Mouse (Mus musculus) stomach, embryonic 14.5 days (tissue): ENCODE data around the gene Naa10. TPM values are rescaled to one million over a fixed set of nuclear protein-coding genes. Genes with fewer than 3 reads are reported as not detected.

Source experiments
- ATAC-seq: fragments of 200-750 bp; cut with Nextera tagmentation; 2 replicates; pipeline ENCODE4 v1.8.0; 2017; ENCODE audit warnings: low read depth, moderate TSS enrichment; ENCODE audit not compliant: insufficient number of reproducible peaks, insufficient read depth, low FRiP score
- H3K27ac ChIP-seq: fragments of 300-500 bp; sonication (generic); 2 replicates; pipeline ENCODE4 v1.5.1; 2014; ENCODE audit warnings: mild to moderate bottlenecking, low read length, moderate library complexity, mixed read lengths
- H3K27me3 ChIP-seq: fragments of 300-500 bp; sonication (generic); 2 replicates; pipeline ENCODE4 v1.6.1; 2014; ENCODE audit warnings: low read length, control low read depth, mixed read lengths; ENCODE audit not compliant: control insufficient read depth, insufficient read depth
- H3K36me3 ChIP-seq: fragments of 300-500 bp; sonication (generic); 2 replicates; pipeline ENCODE4 v1.6.1; 2014; ENCODE audit warnings: mild to moderate bottlenecking, control low read depth, low read length, moderate library complexity, mixed read lengths; ENCODE audit not compliant: control insufficient read depth, insufficient read depth
- H3K4me1 ChIP-seq: fragments of 300-500 bp; sonication (generic); 2 replicates; pipeline ENCODE4 v1.6.1; 2014; ENCODE audit warnings: low read length, control low read depth, mixed read lengths; ENCODE audit not compliant: control insufficient read depth, insufficient read depth
- H3K4me2 ChIP-seq: fragments of 300-500 bp; sonication (generic); replicated peaks from 2 replicates; pipeline ENCODE4 v1.6.1; 2014; ENCODE audit warnings: low read depth, low read length, control low read depth
- H3K4me3 ChIP-seq: fragments of 300-500 bp; sonication (generic); 2 replicates; pipeline ENCODE4 v1.5.1; 2014; ENCODE audit warnings: low read depth, low read length, control low read depth
- H3K9ac ChIP-seq: fragments of 300-500 bp; sonication (generic); replicated peaks from 2 replicates; pipeline ENCODE4 v1.6.1; 2014; ENCODE audit warnings: low read depth, mild to moderate bottlenecking, control low read depth, low read length, moderate library complexity, mixed read lengths
- H3K9me3 ChIP-seq: fragments of 300-500 bp; sonication (generic); 2 replicates; pipeline ENCODE4 v1.6.1; 2016; ENCODE audit warnings: low read depth, low read length, control low read depth; ENCODE audit not compliant: control insufficient read depth
- WGBS: fragments of 180-500 bp; shearing (Covaris S2); extraction: QIAGEN DNeasy Blood & Tissue Kit; methylation state at CpG from one replicate; pipeline ENCODE4 v1.1.7; 2014; 5-methylcytosine and 5-hydroxymethylcytosine counted together
- polyA plus RNA-seq: library from polyadenylated mRNA; unstranded; fragments of >200 nt; fragmentation: Nextera tagmentation; extraction: Ambion mirVana; gene quantifications from 2 replicates; pipeline ENCODE4 v1.2.1, GENCODE M21; 2014

The Naa10 gene
- polyA plus RNA-seq, 1 experiment from 2014 or later = 137 TPM

GRCm38 (mm10) chrX:73930402-73931062 lies 8.8 kb upstream of the Naa10 start, which contains the start of gene Renbp:
Gene Renbp, minus strand, starts transcription at chrX:73930850.
- peak; percentile 91; the same call in 1 of the 2 replicates for ATAC-seq
- Histone ChIP-seq H3K36me3 (no peaks in the 10 kb centered on the region), H3K27ac (peak within 1 kb of the TSS; percentile 21; the same call in 1 of the 2 replicates), H3K4me1 (no peaks in the 10 kb centered on the region), H3K9me3 (no peaks in the 10 kb centered on the region), H3K9ac (no peak within 1 kb of the TSS), H3K4me3 (peak within 1 kb of the TSS; percentile 23), H3K27me3 (no peaks in the 10 kb centered on the region), H3K4me2 (peak within 1 kb of the TSS; percentile 34)
- WGBS = 34% methylated on average over 17 of the region's 17 CpGs

GRCm38 (mm10) chrX:73922550-73922882 lies 772 bp upstream of the Naa10 start:
- H3K36me3 ChIP-seq = peaks cover 6% of the 10 kb centered on the region; the same call in 1 of the 2 replicates
- H3K4me3 ChIP-seq = peak overlapping the region; percentile 51
- no peak overlapping the region for H3K27ac ChIP-seq
- no peaks in the 10 kb centered on the region for H3K27me3 ChIP-seq
- 0 out of 2 replicates have a peak overlapping the region, but pooled peaks have one; percentile 38 for H3K9ac ChIP-seq
- 75% methylated on average over 8 of the region's 8 CpGs for WGBS
- H3K4me1 ChIP-seq = no peaks in the 10 kb centered on the region
- H3K9me3 ChIP-seq = no peaks in the 10 kb centered on the region
- peak overlapping the region; percentile 56 for H3K4me2 ChIP-seq
- no peak for ATAC-seq

GRCm38 (mm10) chrX:73921285-73921822 lies 390 bp downstream of the Naa10 start:
- ATAC-seq = peak; percentile 39; the same call in 1 of the 2 replicates
- Histone ChIP-seq H3K27me3 (no peaks in the 10 kb centered on the region), H3K27ac (peak overlapping the region; percentile 58; the same call in 1 of the 2 replicates), H3K4me1 (no peaks in the 10 kb centered on the region), H3K9me3 (no peaks in the 10 kb centered on the region), H3K36me3 (peaks cover 6% of the 10 kb centered on the region; the same call in 1 of the 2 replicates), H3K4me3 (peak overlapping the region; percentile 51), H3K9ac (peak overlapping the region; percentile 43), H3K4me2 (peak overlapping the region; percentile 57)
- 23% methylated on average over 34 of the region's 34 CpGs for WGBS

- Histone ChIP-seq H3K9ac (no peak overlapping the region), H3K4me1 (no peaks in the 10 kb centered on the region), H3K9me3 (no peaks in the 10 kb centered on the region), H3K4me2 (no peak overlapping the region), H3K27ac (no peak overlapping the region), H3K36me3 (peaks cover 6% of the 10 kb centered on the region; the same call in 1 of the 2 replicates), H3K27me3 (no peaks in the 10 kb centered on the region), H3K4me3 (no peak overlapping the region)
- WGBS = 91% methylated on average over 5 of the region's 5 CpGs
- no peak for ATAC-seq
These were observed 3.1 kb downstream of the Naa10 start for GRCm38 (mm10) chrX:73918631-73919030.

- H3K27me3 ChIP-seq = no peaks in the 10 kb centered on the region
- H3K9me3 ChIP-seq = no peaks in the 10 kb centered on the region
- no peak overlapping the region for H3K9ac ChIP-seq
- H3K4me3 ChIP-seq = no peak overlapping the region
- peaks cover 6% of the 10 kb centered on the region; the same call in 1 of the 2 replicates for H3K36me3 ChIP-seq
- no peak overlapping the region for H3K27ac ChIP-seq
- 86% methylated on average over 8 of the region's 8 CpGs for WGBS
- no peak for ATAC-seq
- H3K4me1 ChIP-seq = no peaks in the 10 kb centered on the region
- H3K4me2 ChIP-seq = no peak overlapping the region
These were observed 4.8 kb downstream of the Naa10 start for GRCm38 (mm10) chrX:73916945-73917344.

GRCm38 (mm10) chrX:73914827-73915703 lies 6.7 kb downstream of the Naa10 start:
- no peaks in the 10 kb centered on the region for H3K9me3 ChIP-seq
- no peak overlapping the region; the same call in 1 of the 2 replicates for H3K4me3 ChIP-seq

GRCm38 (mm10) chrX:73911588-73911987 lies 10.2 kb downstream of the Naa10 start:
- 91% methylated on average over 2 of the region's 2 CpGs for WGBS
- Histone ChIP-seq H3K36me3 (no peaks in the 10 kb centered on the region), H3K27me3 (no peaks in the 10 kb centered on the region), H3K27ac (no peak overlapping the region), H3K4me2 (no peak overlapping the region), H3K9me3 (no peaks in the 10 kb centered on the region), H3K4me3 (no peak overlapping the region), H3K9ac (no peak overlapping the region), H3K4me1 (no peaks in the 10 kb centered on the region)
- no peak for ATAC-seq

More at GRCm38 (mm10) chrX:73914827-73915703, 6.7 kb downstream of the Naa10 start:
- H3K27ac ChIP-seq = peak overlapping the region; percentile 58; the same call in 1 of the 2 replicates
- peak overlapping the region; percentile 37 for H3K4me2 ChIP-seq
- H3K4me1 ChIP-seq = no peaks in the 10 kb centered on the region
- peak; percentile 98 for ATAC-seq
- no peak overlapping the region for H3K9ac ChIP-seq
- H3K27me3 ChIP-seq = no peaks in the 10 kb centered on the region
- H3K36me3 ChIP-seq = peaks cover 6% of the 10 kb centered on the region; the same call in 1 of the 2 replicates
- 22% methylated on average over 31 of the region's 31 CpGs for WGBS

- no peak overlapping the region for H3K4me3 ChIP-seq
- ATAC-seq = no peak
- H3K27ac ChIP-seq = no peak overlapping the region
- H3K4me1 ChIP-seq = no peaks in the 10 kb centered on the region
- H3K9me3 ChIP-seq = no peaks in the 10 kb centered on the region
- H3K9ac ChIP-seq = no peak overlapping the region; the same call in 1 of the 2 replicates
- H3K4me2 ChIP-seq = peak overlapping the region; percentile 32
- 18% methylated on average over 20 of the region's 26 CpGs for WGBS
- H3K36me3 ChIP-seq = no peaks in the 10 kb centered on the region
- no peaks in the 10 kb centered on the region for H3K27me3 ChIP-seq
These were observed 10.6 kb downstream of the Naa10 start for GRCm38 (mm10) chrX:73911156-73911555.
